Mouse (Mus musculus) layer of hippocampus, adult 8-10 months (tissue): ENCODE measurements around the gene Ankrd9. TPM values are rescaled to one million over a fixed set of nuclear protein-coding genes. Genes with fewer than 3 reads are reported as not detected.

ENCODE experiments used
- DNase-seq, 2 experiments: peaks; one replicate each; pipeline ENCODE4 v3.0.0; 2022; ENCODE audit warnings: low spot score in 2 of 2
- total RNA-seq, 4 experiments: library from RNA; stranded (reverse); gene quantifications; 2 replicates each; pipeline ENCODE4 v1.2.4; 2022

The Ankrd9 gene
- total RNA-seq, 4 experiments from 2014 or later: 12.5 to 14.0 (median 12.8) TPM

- DNase-seq: no peak
Measured at GRCm38 (mm10) chr12:110966079-110966478, 12.8 kb downstream of the Ankrd9 start.

- DNase-seq: no peak
Measured at GRCm38 (mm10) chr12:110965500-110965899, 13.3 kb downstream of the Ankrd9 start.

GRCm38 (mm10) chr12:110961973-110962372 lies 16.9 kb downstream of the Ankrd9 start:
- DNase-seq: no peak

DNA sequence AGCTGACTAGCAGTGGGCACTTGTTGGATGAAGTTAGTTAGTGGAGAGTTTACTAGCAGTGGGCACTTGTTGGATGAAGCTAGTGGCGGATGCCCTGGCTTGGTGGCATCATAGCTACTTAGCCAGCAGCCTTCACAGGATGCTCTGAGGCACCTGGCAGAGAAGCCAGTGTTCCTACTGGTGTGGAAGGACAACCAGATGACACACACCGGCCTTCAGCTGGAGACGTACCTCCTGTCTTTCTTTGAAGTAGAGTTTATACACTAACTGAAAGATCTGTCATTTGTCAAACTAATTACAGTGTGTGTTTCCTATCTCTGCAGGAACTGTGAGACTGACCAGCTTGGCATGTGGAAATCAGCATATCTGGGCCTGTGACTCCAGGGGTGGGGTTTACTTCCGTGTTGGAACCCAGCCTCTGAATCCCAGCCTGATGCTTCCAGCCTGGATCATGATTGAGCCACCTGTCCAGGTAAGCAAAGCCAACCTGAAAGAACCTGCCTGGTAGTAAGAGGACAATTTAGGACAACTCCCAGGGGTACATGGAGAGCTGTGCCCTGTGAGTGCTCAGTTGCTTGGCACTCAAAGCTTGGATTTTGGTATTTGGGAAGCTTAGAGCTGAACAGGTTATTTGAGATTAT lies 24.4 kb downstream of the Ankrd9 start:
- no peak for DNase-seq

GRCm38 (mm10) chr12:110953900-110954299 lies 24.9 kb downstream of the Ankrd9 start:
- DNase-seq: no peak

GRCm38 (mm10) chr12:110953443-110953842 lies 25.4 kb downstream of the Ankrd9 start:
- no peak for DNase-seq

GRCm38 (mm10) chr12:110952628-110953385 lies 26.0 kb downstream of the Ankrd9 start:
- no peak for DNase-seq

DNA sequence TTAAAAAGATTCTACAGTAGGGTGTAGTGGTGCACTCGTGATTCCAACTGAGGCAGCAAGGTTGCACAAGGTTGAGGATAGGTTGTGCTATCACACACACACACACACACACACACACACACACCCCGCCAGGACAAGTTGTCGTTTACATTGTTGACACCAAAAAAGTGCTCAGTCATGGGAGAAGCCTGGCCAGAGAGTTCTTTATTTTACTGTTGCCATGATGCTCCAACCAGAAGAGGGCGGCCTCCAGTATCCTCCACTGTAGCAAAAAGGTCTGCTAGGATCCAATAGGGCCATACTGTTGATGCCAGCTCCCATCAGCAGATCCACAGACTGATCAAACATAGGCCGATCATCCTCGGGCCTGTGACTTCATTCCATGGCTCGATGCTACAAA lies 27.6 kb downstream of the Ankrd9 start:
- DNase-seq: no peak

DNA sequence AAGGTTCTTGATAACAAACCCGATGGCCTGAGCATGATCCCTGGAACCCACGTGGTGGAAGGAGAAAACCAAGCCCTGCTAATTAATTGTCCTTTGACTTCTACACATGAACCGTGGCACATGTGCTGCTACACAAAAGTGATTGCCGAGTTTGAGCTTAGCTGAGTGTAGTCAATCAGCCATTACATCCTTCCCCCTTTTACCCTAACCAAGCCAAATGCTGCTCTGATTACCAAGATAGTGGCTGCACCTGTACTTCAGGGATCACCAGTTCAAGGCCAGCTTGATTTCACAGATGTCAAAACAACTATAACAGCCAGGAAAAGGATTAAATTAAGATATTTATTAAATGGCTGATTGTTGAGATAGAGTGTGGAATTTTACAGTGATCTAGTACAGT lies 28.7 kb downstream of the Ankrd9 start:
- no peak for DNase-seq

DNA sequence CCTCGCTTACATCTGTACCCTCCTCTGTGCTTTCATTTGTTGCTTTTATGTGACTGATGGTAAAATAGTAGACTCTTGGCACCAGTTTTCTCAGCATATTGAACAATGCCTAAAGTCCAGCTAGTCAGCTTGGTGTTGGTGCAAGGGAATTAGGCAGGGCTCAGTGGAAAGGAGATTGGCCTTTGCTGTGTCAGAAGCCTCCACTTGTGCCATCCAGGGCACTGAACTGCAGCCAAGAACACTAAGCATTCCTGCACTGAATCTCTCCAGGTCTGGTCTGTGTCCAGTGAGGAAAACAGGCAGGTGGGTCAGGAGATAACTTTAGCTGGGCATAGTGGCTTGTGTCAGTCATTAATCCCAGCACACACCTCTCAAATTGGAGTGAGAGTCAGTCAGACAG lies 29.4 kb downstream of the Ankrd9 start:
- DNase-seq: no peak

DNA sequence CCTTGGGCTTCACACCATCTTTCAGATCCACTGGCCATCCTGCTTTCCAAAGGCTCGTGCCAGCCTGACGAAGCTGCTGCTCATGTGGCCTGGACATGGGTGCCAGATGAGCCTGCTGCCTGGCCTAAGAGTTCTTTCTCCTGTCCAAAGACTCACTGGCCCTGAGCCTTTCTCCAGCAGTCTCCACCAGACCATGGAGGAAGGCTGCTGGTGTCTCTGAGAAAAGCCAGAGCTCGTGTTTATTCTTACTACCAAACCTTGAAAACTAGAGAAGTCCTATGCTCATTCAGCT lies 30.0 kb downstream of the Ankrd9 start:
- no peak for DNase-seq

- no peak for DNase-seq
Measured at GRCm38 (mm10) chr12:110948082-110948909, 30.5 kb downstream of the Ankrd9 start.

DNA sequence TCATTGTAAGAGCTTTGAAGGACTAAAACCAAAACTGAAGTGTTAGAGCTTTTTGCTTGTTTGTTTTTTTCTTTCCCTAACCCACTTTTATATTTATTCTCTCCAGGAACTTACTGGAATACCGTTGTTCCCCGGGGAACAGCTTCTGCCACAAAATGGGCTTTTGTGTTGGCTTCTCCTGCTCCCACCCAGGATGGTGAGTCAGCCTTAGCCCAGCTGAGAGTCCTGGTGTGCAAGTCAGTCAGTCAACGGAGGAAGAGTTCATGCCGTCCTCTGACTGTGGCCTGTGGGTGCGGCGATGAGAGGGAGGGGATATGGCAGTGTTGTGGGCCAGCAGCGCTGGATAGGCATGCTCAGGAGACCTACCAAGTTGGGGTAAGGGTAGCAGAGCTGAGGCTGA lies 32.6 kb downstream of the Ankrd9 start:
- DNase-seq: no peak

GRCm38 (mm10) chr12:110940869-110941268 lies 38.0 kb downstream of the Ankrd9 start:
- DNase-seq: no peak

- DNase-seq: no peak
Measured at GRCm38 (mm10) chr12:110939385-110939784, 39.5 kb downstream of the Ankrd9 start.

GRCm38 (mm10) chr12:110937496-110937895 lies 41.3 kb downstream of the Ankrd9 start:
- DNase-seq: no peak

DNA sequence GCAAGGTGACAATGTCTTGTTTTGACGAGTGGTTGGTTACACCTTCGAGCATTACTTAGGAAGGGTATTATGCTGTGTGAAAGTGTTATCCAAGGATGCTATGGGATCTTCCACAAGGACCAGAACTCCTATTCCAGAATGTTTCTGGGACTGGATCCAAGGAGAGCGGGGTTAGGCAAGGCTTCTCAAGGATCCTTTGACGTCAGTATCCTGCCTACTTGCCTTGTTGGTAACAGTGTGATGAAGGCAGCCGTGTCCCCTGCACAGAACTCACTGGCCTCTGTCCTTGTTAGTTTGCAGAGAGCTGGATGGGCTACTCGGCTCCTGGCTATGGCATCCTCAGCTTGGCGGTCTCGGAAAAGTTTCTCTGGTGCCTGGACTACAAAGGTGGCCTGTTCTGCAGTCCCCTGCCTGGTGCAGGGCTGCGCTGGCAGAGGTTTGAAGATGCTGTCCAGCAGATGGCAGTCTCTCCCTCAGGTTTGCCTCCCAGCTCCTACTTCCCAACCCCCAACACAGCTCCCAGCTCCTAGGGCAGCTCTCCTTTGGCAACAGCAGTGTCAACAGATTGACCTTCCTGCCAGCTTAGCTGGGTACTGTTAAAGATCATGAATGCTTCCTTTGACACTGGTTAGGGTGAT lies 42.7 kb downstream of the Ankrd9 start:
- peak; percentile 83 to 88 for DNase-seq

DNA sequence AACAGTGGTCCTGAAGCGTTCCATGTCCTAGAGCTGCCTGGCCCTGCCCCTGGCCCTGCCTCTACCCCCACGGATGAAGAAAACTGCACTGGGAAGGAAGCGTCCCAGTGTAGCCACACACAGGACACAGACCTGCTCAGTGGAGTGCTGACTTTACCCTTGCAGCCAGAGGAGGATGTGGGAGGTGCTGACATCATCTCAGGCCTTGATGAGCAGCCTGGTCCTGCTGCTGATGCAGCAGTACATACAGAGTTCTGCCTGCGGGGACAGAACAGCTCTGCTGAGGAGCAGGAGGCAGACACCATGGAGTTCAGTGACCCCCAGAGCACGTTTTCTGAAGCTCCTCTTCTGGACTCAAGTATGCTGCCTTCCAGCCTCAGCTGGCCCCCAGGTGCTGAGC lies 46.0 kb downstream of the Ankrd9 start:
- DNase-seq: no peak
